Mouse (Mus musculus): ENCODE measurements at regions not wholly inside any gene's neighbourhood (a gene's known extent, or its start where the extent isn't known, plus 50 kb on each side); places are given as distances from the start of the nearest gene placed in this dataset.

GRCm38 (mm10) chr14:79913315-79913714 is 70.6 kb upstream of the Olfm4 start:
- no peaks in the 10 kb centered on the region for H3K36me3 ChIP-seq (ENCODE audit: control insufficient read depth, insufficient read depth, low read length, poor library complexity, severe bottlenecking)
- TF ChIP-seq MAFK (IDR thresholded peaks at IDR 0.05; ENCODE audit: insufficient read depth, low read depth, low read length) (no peak), ZNF384 (IDR thresholded peaks at IDR 0.05; ENCODE audit: low read depth, low read length) (no peak), CHD2 (IDR thresholded peaks at IDR 0.05; ENCODE audit: low read depth, low read length) (no peak), ZC3H11A (IDR thresholded peaks at IDR 0.05; ENCODE audit: borderline replicate concordance, low read depth, low read length) (no peak), HCFC1 (IDR thresholded peaks at IDR 0.05; ENCODE audit: borderline replicate concordance, insufficient read depth, low read length) (no peak)
- no peak overlapping the region for H3K9ac ChIP-seq (ENCODE audit: insufficient read depth, low read depth, low read length, poor library complexity, severe bottlenecking)
- in situ Hi-C loops (cut with MboI; ENCODE audit: low sequenced_read_pairs in 2 of 2, unreplicated experiment in 2 of 2): no loop called here
- DNase-seq (ENCODE audit: low read depth, low spot score): no peak
- H3K9me3 ChIP-seq (ENCODE audit: control insufficient read depth, insufficient read depth, low read depth, low read length): no peaks in the 10 kb centered on the region
- H3K27ac ChIP-seq (ENCODE audit: insufficient read depth, low read depth, low read length, poor library complexity, severe bottlenecking): no peak overlapping the region
- H3K4me3 ChIP-seq (ENCODE audit: insufficient read depth in 1 of 2, low read depth in 1 of 2, low read length in 2 of 2, poor library complexity in 1 of 2, severe bottlenecking in 1 of 2): no peak overlapping the region
- no peaks in the 10 kb centered on the region for H3K4me1 ChIP-seq (ENCODE audit: control insufficient read depth in 2 of 2, insufficient read depth in 2 of 2, low read length in 2 of 2, poor library complexity in 1 of 2)

GRCm38 (mm10) chr14:79912610-79913009 is 71.3 kb upstream of the Olfm4 start:
- Histone ChIP-seq H3K4me1 (ENCODE audit: control insufficient read depth in 2 of 2, insufficient read depth in 2 of 2, low read length in 2 of 2, poor library complexity in 1 of 2) (no peaks in the 10 kb centered on the region), H3K36me3 (ENCODE audit: control insufficient read depth, insufficient read depth, low read length, poor library complexity, severe bottlenecking) (no peaks in the 10 kb centered on the region), H3K9me3 (ENCODE audit: control insufficient read depth, insufficient read depth, low read depth, low read length) (no peaks in the 10 kb centered on the region), H3K4me3 (ENCODE audit: insufficient read depth in 1 of 2, low read depth in 1 of 2, low read length in 2 of 2, poor library complexity in 1 of 2, severe bottlenecking in 1 of 2) (no peak overlapping the region), H3K9ac (ENCODE audit: insufficient read depth, low read depth, low read length, poor library complexity, severe bottlenecking) (no peak overlapping the region), H3K27ac (ENCODE audit: insufficient read depth, low read depth, low read length, poor library complexity, severe bottlenecking) (no peak overlapping the region)
- DNase-seq (ENCODE audit: low read depth, low spot score): no peak
- in situ Hi-C loops (cut with MboI; ENCODE audit: low sequenced_read_pairs in 2 of 2, unreplicated experiment in 2 of 2): no loop called here
- TF ChIP-seq MAFK (IDR thresholded peaks at IDR 0.05; ENCODE audit: insufficient read depth, low read depth, low read length) (no peak), ZNF384 (IDR thresholded peaks at IDR 0.05; ENCODE audit: low read depth, low read length) (no peak), CHD2 (IDR thresholded peaks at IDR 0.05; ENCODE audit: low read depth, low read length) (no peak), ZC3H11A (IDR thresholded peaks at IDR 0.05; ENCODE audit: borderline replicate concordance, low read depth, low read length) (peak; percentile 58), HCFC1 (IDR thresholded peaks at IDR 0.05; ENCODE audit: borderline replicate concordance, insufficient read depth, low read length) (no peak)

GRCm38 (mm10) chr14:79907761-79908160 is 76.1 kb upstream of the Olfm4 start:
- in situ Hi-C loops (cut with MboI; ENCODE audit: low sequenced_read_pairs in 2 of 2, unreplicated experiment in 2 of 2): no loop called here
- Histone ChIP-seq H3K27ac (ENCODE audit: insufficient read depth, low read depth, low read length, poor library complexity, severe bottlenecking) (no peak overlapping the region), H3K36me3 (ENCODE audit: control insufficient read depth, insufficient read depth, low read length, poor library complexity, severe bottlenecking) (no peaks in the 10 kb centered on the region), H3K4me3 (ENCODE audit: insufficient read depth in 1 of 2, low read depth in 1 of 2, low read length in 2 of 2, poor library complexity in 1 of 2, severe bottlenecking in 1 of 2) (no peak overlapping the region), H3K9ac (ENCODE audit: insufficient read depth, low read depth, low read length, poor library complexity, severe bottlenecking) (no peak overlapping the region), H3K4me1 (ENCODE audit: control insufficient read depth in 2 of 2, insufficient read depth in 2 of 2, low read length in 2 of 2, poor library complexity in 1 of 2) (no peaks in the 10 kb centered on the region), H3K9me3 (ENCODE audit: control insufficient read depth, insufficient read depth, low read depth, low read length) (no peaks in the 10 kb centered on the region)
- TF ChIP-seq HCFC1 (IDR thresholded peaks at IDR 0.05; ENCODE audit: borderline replicate concordance, insufficient read depth, low read length) (no peak), ZC3H11A (IDR thresholded peaks at IDR 0.05; ENCODE audit: borderline replicate concordance, low read depth, low read length) (no peak), MAFK (IDR thresholded peaks at IDR 0.05; ENCODE audit: insufficient read depth, low read depth, low read length) (no peak), ZNF384 (IDR thresholded peaks at IDR 0.05; ENCODE audit: low read depth, low read length) (no peak), CHD2 (IDR thresholded peaks at IDR 0.05; ENCODE audit: low read depth, low read length) (no peak)
- DNase-seq (ENCODE audit: low read depth, low spot score): no peak

GRCm38 (mm10) chr14:79905574-79905973 is 78.3 kb upstream of the Olfm4 start:
- Histone ChIP-seq H3K4me1 (ENCODE audit: control insufficient read depth in 2 of 2, insufficient read depth in 2 of 2, low read length in 2 of 2, poor library complexity in 1 of 2) (no peaks in the 10 kb centered on the region), H3K36me3 (ENCODE audit: control insufficient read depth, insufficient read depth, low read length, poor library complexity, severe bottlenecking) (no peaks in the 10 kb centered on the region), H3K9me3 (ENCODE audit: control insufficient read depth, insufficient read depth, low read depth, low read length) (no peaks in the 10 kb centered on the region), H3K4me3 (ENCODE audit: insufficient read depth in 1 of 2, low read depth in 1 of 2, low read length in 2 of 2, poor library complexity in 1 of 2, severe bottlenecking in 1 of 2) (no peak overlapping the region), H3K27ac (ENCODE audit: insufficient read depth, low read depth, low read length, poor library complexity, severe bottlenecking) (no peak overlapping the region), H3K9ac (ENCODE audit: insufficient read depth, low read depth, low read length, poor library complexity, severe bottlenecking) (no peak overlapping the region)
- TF ChIP-seq MAFK (IDR thresholded peaks at IDR 0.05; ENCODE audit: insufficient read depth, low read depth, low read length): no peak
- no peak for TF ChIP-seq ZNF384 (IDR thresholded peaks at IDR 0.05; ENCODE audit: low read depth, low read length)
- no peak for TF ChIP-seq ZC3H11A (IDR thresholded peaks at IDR 0.05; ENCODE audit: borderline replicate concordance, low read depth, low read length)
- TF ChIP-seq HCFC1 (IDR thresholded peaks at IDR 0.05; ENCODE audit: borderline replicate concordance, insufficient read depth, low read length): no peak
- no peak for TF ChIP-seq CHD2 (IDR thresholded peaks at IDR 0.05; ENCODE audit: low read depth, low read length)
- in situ Hi-C loops (cut with MboI; ENCODE audit: low sequenced_read_pairs in 2 of 2, unreplicated experiment in 2 of 2): no loop called here
- no peak for DNase-seq (ENCODE audit: low read depth, low spot score)

DNA sequence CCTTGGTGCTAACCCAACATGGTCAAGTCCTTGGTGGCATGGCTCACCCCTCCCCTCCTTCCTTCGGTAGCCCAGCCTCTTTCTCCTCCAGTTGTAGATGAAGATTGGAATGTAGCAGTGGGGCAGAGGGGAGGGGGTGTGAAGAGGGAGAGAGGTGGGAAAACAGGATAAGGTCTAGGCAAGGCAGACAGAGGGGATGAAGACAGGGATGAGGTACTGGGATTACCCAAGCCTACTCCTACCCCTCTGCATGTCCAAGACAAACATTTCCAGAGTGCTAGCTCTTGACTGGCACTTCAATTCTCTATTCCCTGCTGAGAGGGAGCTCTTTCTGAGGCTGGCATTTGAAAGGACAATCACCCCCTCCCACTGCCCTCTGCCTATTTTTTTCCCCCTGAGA is 81.5 kb upstream of the Olfm4 start:
- Histone ChIP-seq H3K9me3 (ENCODE audit: control insufficient read depth, insufficient read depth, low read depth, low read length) (no peaks in the 10 kb centered on the region), H3K36me3 (ENCODE audit: control insufficient read depth, insufficient read depth, low read length, poor library complexity, severe bottlenecking) (no peaks in the 10 kb centered on the region), H3K27ac (ENCODE audit: insufficient read depth, low read depth, low read length, poor library complexity, severe bottlenecking) (no peak overlapping the region), H3K9ac (ENCODE audit: insufficient read depth, low read depth, low read length, poor library complexity, severe bottlenecking) (no peak overlapping the region), H3K4me3 (ENCODE audit: insufficient read depth in 1 of 2, low read depth in 1 of 2, low read length in 2 of 2, poor library complexity in 1 of 2, severe bottlenecking in 1 of 2) (no peak overlapping the region), H3K4me1 (ENCODE audit: control insufficient read depth in 2 of 2, insufficient read depth in 2 of 2, low read length in 2 of 2, poor library complexity in 1 of 2) (peaks cover 0 to 5% of the 10 kb centered on the region in 2 experiments; a peak in 2 of 4 replicates)
- TF ChIP-seq HCFC1 (IDR thresholded peaks at IDR 0.05; ENCODE audit: borderline replicate concordance, insufficient read depth, low read length) (no peak), ZNF384 (IDR thresholded peaks at IDR 0.05; ENCODE audit: low read depth, low read length) (no peak), CHD2 (IDR thresholded peaks at IDR 0.05; ENCODE audit: low read depth, low read length) (no peak), MAFK (IDR thresholded peaks at IDR 0.05; ENCODE audit: insufficient read depth, low read depth, low read length) (no peak), ZC3H11A (IDR thresholded peaks at IDR 0.05; ENCODE audit: borderline replicate concordance, low read depth, low read length) (no peak)
- DNase-seq (ENCODE audit: low read depth, low spot score): no peak
- in situ Hi-C loops (cut with MboI; ENCODE audit: low sequenced_read_pairs in 2 of 2, unreplicated experiment in 2 of 2): no loop called here

Measured in ES-E14 (cell line).